Mouse (Mus musculus) cerebellum, postnatal 25 days (tissue): ENCODE data around the gene Rnf111.
A peak's percentile ranks its signal among the peaks of the same experiment; 100 is the strongest.

Source experiments
- DNase-seq, 2 experiments: peaks; one replicate each; pipeline ENCODE4 v3.0.0; 2021; ENCODE audit warnings: mixed read lengths in 2 of 2

Rnf111 gene

GRCm38 (mm10) chr9:70392563-70392907 is 111.0 kb downstream of the Rnf111 start:
- DNase-seq: peak; percentile 29 to 46

GRCm38 (mm10) chr9:70391660-70392562 is 111.6 kb downstream of the Rnf111 start:
- DNase-seq: no peak

- DNase-seq: no peak
These were observed 112.5 kb downstream of the Rnf111 start for GRCm38 (mm10) chr9:70391042-70391441.

GRCm38 (mm10) chr9:70389548-70389947 is 114.0 kb downstream of the Rnf111 start:
- DNase-seq: peak in 1 of 2 experiments; percentile 13

GRCm38 (mm10) chr9:70387410-70388119 is 116.0 kb downstream of the Rnf111 start:
- no peak for DNase-seq

GRCm38 (mm10) chr9:70384958-70385728 is 118.4 kb downstream of the Rnf111 start:
- no peak for DNase-seq

GRCm38 (mm10) chr9:70384494-70384893 is 119.0 kb downstream of the Rnf111 start:
- DNase-seq: no peak

- DNase-seq: no peak
These were observed 119.8 kb downstream of the Rnf111 start for GRCm38 (mm10) chr9:70383750-70384149.

- DNase-seq: no peak
These were observed 121.4 kb downstream of the Rnf111 start for GRCm38 (mm10) chr9:70382091-70382490.

- DNase-seq: no peak
These were observed 123.7 kb downstream of the Rnf111 start for GRCm38 (mm10) chr9:70379502-70380467.
